Mouse (Mus musculus) thymus, postnatal 10 days (tissue): ENCODE results near the gene 1500009C09Rik.

Source experiments
- DNase-seq, 2 experiments: peaks; one replicate each; pipeline ENCODE4 v3.0.0; 2021; ENCODE audit warnings: low spot score in 2 of 2

Gene 1500009C09Rik

GRCm38 (mm10) chr15:82252097-82252496, at the start of gene 1500009C09Rik:
TSS of gene 1500009C09Rik (plus strand) at chr15:82252397.
- DNase-seq, result no peak

DNA sequence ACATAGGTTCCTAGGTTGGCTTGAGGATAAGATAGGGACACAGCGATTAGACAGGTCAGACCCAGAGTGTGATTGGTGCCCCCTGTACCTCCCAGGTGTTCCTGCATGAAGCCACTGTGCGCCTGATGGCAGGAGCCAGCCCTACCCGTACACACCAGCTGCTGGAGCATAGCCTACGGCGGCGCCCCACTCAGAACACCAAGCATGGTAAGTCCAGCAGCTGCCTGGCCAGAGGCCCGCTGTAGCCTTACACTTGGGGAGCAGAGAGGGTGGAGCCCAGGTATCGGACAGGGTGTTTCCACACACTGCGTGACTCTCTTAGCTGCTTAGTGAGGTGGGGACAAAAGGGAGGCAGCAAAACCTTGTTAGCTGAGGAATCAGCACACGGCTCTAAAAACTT, 49.1 kb upstream of the 1500009C09Rik start:
- no peak for DNase-seq

- no peak for DNase-seq
Measured at GRCm38 (mm10) chr15:82203611-82204351, 48.4 kb upstream of the 1500009C09Rik start.

GRCm38 (mm10) chr15:82204680-82205371, 47.4 kb upstream of the 1500009C09Rik start:
- no peak for DNase-seq

DNA sequence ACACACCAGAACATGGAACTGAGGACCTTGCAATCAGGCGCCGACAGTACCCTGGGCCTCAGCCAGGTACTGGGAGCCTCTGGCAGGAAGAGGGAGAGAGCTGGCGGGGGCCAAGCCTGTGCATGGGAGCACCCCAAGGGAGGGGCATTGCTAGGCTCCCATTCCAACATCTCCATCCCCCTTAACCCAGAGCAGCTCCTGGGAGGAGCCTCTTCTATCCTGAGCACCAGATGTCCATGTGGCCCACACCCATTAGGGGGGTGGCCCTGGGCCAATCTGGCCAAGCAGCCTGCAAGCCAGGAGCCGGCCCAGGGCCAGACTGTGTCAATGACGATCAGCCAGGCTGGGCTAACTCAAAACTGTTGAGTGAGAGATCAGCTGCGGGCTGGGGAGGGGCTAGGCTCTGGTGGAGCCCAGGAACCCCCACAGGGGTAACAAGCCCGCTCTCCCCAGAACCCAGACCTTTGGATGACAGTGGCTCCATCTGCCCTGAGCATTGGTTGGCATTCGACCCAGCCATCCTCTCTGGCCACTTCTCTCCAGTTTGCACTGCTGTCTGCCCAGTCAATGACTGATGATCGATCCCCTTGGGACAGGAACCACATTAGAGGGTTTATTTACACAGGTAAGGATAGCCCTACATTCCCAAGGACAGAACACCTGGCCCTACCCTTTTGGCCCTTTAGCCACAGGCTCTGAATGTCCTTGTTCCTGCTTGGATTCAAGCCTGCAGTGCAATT, 45.7 kb upstream of the 1500009C09Rik start:
- no peak for DNase-seq

DNA sequence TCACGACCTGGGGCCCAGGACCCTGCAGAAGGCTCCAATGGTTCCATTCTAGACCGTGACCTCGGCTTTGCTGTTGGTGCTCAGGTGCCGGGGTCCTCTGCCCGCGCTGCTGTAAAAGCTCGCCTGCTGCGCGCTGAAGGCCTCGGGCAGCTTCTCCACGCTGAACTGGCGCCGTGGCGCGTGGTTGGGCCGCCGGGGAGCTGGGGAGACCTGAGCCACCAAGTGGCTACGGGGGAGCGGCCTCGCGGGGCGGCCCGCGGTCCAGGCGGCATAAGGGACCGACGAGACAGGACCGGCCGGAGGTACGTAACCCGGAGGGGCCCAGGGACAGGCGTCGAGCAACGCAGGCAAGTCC, 45.1 kb upstream of the 1500009C09Rik start:
- DNase-seq, result no peak

DNA sequence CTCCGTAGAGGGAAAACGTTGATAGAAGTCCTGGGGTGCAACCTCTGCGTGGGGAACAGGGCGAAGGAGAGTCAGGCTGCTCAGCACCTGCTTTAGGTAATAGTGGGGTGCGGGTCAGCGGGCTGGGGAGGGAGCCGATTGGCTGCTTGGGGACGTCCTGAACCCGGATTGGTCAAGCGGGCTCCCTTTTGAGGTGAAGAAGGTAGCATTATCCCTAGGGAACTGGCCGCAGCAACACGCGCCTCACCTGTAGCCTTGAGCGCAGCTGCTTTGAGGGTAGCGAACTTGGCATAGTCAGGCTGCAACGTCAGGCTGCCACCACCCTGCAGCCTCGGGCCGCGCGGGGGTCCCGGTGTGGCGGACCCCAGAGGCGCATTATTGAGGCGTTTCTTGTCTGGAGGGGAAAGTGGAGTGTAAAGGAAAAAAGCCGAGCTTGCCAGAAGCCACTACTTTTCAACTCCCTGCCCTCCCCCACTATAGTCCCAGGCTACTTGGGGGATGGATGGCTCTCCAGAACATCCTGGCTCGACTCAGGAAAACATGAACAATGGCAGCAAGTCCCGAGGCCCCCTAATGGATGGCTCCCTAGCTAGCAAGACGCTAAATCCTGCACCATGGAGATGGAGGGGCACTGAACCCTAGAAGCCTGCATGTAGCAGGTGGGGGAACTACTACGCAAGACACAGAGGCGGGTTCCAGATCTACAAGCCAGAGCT, 44.5 kb upstream of the 1500009C09Rik start:
- DNase-seq, result no peak

- DNase-seq, result no peak
Measured at GRCm38 (mm10) chr15:82208307-82208706, 43.9 kb upstream of the 1500009C09Rik start.

GRCm38 (mm10) chr15:82209295-82210050, 42.7 kb upstream of the 1500009C09Rik start:
- no peak for DNase-seq

GRCm38 (mm10) chr15:82210801-82211200, 41.4 kb upstream of the 1500009C09Rik start:
- DNase-seq, result no peak

- no peak for DNase-seq
Measured at GRCm38 (mm10) chr15:82211281-82211680, 40.9 kb upstream of the 1500009C09Rik start.

DNA sequence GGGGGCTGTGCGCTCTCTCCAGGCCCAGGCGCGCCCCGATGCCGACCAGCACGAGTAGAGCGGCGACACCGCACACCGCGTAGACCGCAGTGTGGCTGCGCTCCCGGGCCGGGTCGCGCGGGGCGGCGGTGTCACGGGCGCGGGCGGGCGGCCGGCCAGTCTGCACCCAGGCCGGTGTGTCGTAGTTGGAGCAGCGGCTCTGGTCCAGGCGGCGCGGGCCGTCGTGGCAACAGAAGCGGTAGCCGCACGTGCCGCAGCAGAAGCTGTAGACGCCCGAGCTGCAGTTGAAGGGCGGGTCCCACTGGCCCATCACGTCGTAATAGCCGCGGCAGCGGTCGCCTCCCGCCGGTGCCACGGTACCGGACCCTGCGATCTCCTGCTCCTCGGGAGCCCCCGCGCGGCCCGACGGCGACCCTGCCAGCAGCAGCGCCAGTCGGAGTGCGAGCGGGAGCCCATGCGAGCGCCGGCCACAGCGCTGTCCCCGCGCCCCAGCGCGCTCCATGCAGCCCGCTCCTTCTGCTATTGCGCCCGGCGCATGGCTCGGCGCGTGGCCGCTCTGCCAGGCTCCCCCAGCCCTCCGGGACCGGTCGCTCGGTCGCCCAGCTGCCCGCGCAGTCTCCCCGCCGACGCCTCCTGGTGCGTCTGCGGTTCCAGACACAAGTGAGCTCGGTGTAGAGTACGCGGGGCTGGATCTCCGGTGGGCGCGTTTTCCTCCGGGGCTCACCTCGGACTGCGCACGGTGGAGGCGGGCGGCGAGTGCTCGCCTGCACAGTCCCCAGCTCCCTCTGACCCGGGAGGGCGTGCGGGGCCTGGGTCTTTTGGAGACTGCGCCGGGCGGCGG, 40.1 kb upstream of the 1500009C09Rik start:
- DNase-seq, result no peak

- DNase-seq, result no peak
Measured at GRCm38 (mm10) chr15:82212752-82213063, 39.5 kb upstream of the 1500009C09Rik start, which contains the start of gene Shisa8. TSS of gene Shisa8 (minus strand) at chr15:82212815.

DNA sequence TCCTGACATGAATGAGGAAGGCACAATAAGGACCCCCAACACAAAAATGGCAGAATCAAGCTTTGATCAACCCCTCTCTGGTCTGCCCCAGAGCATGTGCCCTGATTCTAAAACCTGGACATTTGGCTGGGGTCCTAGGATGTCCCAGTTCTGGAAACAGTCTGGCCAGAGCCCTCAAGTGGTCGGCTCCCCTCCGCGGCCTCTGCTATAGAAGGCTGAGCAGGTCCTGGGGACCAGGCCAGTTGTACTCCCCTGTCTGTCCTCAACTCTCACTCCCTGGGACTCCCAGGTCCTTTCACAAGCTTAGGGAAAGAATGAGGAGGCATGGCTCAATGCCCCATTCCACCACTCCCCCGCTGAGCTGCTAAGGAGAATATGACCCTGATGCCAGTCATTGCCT, 39.0 kb upstream of the 1500009C09Rik start:
- no peak for DNase-seq

- DNase-seq, result no peak
Measured at GRCm38 (mm10) chr15:82215332-82216046, 36.7 kb upstream of the 1500009C09Rik start.

- DNase-seq, result no peak
Measured at GRCm38 (mm10) chr15:82216142-82216827, 35.9 kb upstream of the 1500009C09Rik start.

DNA sequence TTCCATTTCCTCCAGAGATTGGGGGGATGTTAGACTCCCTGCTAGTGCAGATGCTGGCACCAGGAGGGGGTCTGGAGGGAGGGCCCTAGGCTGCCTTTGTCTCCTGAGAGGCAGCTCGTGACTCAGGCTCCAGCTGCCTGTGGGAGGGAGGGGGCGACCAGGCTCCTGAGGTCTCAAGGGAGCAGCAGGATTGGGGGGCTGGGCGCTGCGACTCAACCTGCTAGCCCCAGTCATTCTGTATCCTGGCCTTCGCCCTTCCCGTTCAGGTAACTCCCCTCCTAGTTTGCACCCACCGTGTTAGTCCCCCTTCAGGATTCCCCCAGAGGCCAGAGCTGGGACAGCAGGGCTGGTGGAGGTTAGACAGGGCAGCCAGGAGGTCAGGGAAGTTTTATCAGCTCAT, 35.2 kb upstream of the 1500009C09Rik start:
- no peak for DNase-seq

DNA sequence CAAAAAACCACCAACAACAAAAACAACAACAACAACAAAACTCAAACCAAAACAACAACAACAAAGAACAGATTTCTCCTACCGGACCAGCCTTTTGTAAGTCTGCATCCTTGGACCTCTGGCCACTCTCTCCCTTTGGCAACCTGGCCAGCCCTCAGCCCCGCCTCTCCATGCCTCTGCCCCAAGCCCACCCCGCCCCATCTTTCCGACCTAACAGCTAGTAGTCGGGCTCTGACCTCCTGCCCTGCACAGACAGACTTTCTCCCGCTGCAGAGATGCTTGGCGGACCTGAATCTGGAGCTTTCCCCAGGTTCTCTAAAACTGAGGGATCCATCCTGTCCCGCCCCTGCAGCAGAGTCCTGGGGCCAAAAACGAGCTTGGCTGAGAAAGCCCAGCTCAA, 34.2 kb upstream of the 1500009C09Rik start:
- DNase-seq, result no peak
